Mouse (Mus musculus) lung, postnatal 0 days (tissue): Measurements from ENCODE around the gene Kera.

ENCODE experiments used
- CTCF ChIP-seq: IDR thresholded peaks from 2 replicates; pipeline ENCODE4 v1.5.1; 2016; ENCODE audit warnings: antibody characterized with exemption, mild to moderate bottlenecking
- EP300 ChIP-seq: IDR thresholded peaks from 2 replicates; pipeline ENCODE4 v1.6.1; 2016; ENCODE audit warnings: antibody characterized with exemption, mild to moderate bottlenecking, control low read depth

- TF ChIP-seq CTCF: no peak
- no peak for TF ChIP-seq EP300
These were observed 43.7 kb downstream of the Kera start for GRCm38 (mm10) chr10:97650334-97650733.
